Mouse (Mus musculus): ENCODE data around the gene Plac1. TPM values are rescaled to one million over a fixed set of nuclear protein-coding genes. Genes with fewer than 3 reads are reported as not detected.

Plac1 gene
- total and polyA plus RNA-seq, 3 experiments = not detected

- no peaks in the 10 kb centered on the region for H3K27me3 ChIP-seq (ENCODE audit: control insufficient read depth in 1 of 2, insufficient read depth in 2 of 2, low read length in 2 of 2)
- H3K4me3 ChIP-seq (ENCODE audit: control insufficient read depth in 1 of 2, insufficient read depth in 1 of 2, low read depth in 2 of 2, low read length in 2 of 2) = no peak overlapping the region
- DNase-seq (ENCODE audit: low read depth, low spot score) = no peak
- no peak overlapping the region for H3K27ac ChIP-seq (ENCODE audit: control insufficient read depth, low read depth, low read length)
- H3K79me2 ChIP-seq (ENCODE audit: control insufficient read depth, insufficient read depth, low read length, poor library complexity) = no peaks in the 10 kb centered on the region
- TF ChIP-seq E2F4 (IDR thresholded peaks at IDR 0.05; ENCODE audit: borderline replicate concordance, low read depth, low read length) = no peak
- no peak for TF ChIP-seq NRF1 (IDR thresholded peaks at IDR 0.05; ENCODE audit: insufficient read depth, low read depth, low read length, poor library complexity, severe bottlenecking)
- no peak for TF ChIP-seq EP300 (IDR thresholded peaks at IDR 0.05; ENCODE audit: low read depth in 1 of 2, low read length in 2 of 2)
- TF ChIP-seq KAT2A (conservative IDR thresholded peaks at IDR 0.05; ENCODE audit: low read depth, low read length) = no peak
- TF ChIP-seq BHLHE40 (IDR thresholded peaks at IDR 0.05; ENCODE audit: borderline replicate concordance, low read depth, low read length) = no peak
- TF ChIP-seq CTCF (IDR thresholded peaks at IDR 0.05 in 2 of 3, conservative IDR thresholded peaks at IDR 0.05 in 1 of 3; ENCODE audit: control insufficient read depth in 1 of 3, insufficient read depth in 1 of 3, low read depth in 2 of 3, low read length in 3 of 3, poor library complexity in 1 of 3, severe bottlenecking in 1 of 3) = no peak
- TF ChIP-seq SIN3A (IDR thresholded peaks at IDR 0.05; ENCODE audit: low read length) = no peak
- no peak for TF ChIP-seq ZNF384 (IDR thresholded peaks at IDR 0.05; ENCODE audit: low read depth, low read length)
- TF ChIP-seq SMC3 (IDR thresholded peaks at IDR 0.05; ENCODE audit: low read depth, low read length) = no peak
- no peak for TF ChIP-seq TAL1 (IDR thresholded peaks at IDR 0.05; ENCODE audit: low read length)
- no peak for TF ChIP-seq USF2 (IDR thresholded peaks at IDR 0.05; ENCODE audit: borderline replicate concordance in 1 of 2, insufficient read depth in 1 of 2, low read depth in 1 of 2, low read length in 2 of 2)
- TF ChIP-seq ZC3H11A (IDR thresholded peaks at IDR 0.05; ENCODE audit: low read depth, low read length) = no peak
- no peak for TF ChIP-seq ETS1 (IDR thresholded peaks at IDR 0.05; ENCODE audit: low read depth, low read length)
- no peak for TF ChIP-seq RCOR1 (IDR thresholded peaks at IDR 0.05; ENCODE audit: low read depth, low read length)
- TF ChIP-seq RAD21 (IDR thresholded peaks at IDR 0.05; ENCODE audit: low read depth, low read length) = no peak
- TF ChIP-seq HCFC1 (IDR thresholded peaks at IDR 0.05; ENCODE audit: low read depth, low read length) = no peak
- TF ChIP-seq NELFE (IDR thresholded peaks at IDR 0.05; ENCODE audit: low read depth, low read length) = no peak
- H3K9me3 ChIP-seq (replicated peaks; ENCODE audit: insufficient read depth, low read length) = no peaks in the 10 kb centered on the region
- H3K9ac ChIP-seq (ENCODE audit: control insufficient read depth, low read depth, low read length, poor library complexity, severe bottlenecking) = no peak overlapping the region
- peaks cover 0 to 2% of the 10 kb centered on the region in 2 experiments; a peak in 1 of 4 replicates for H3K36me3 ChIP-seq (ENCODE audit: control insufficient read depth in 1 of 2, insufficient read depth in 2 of 2, low read length in 2 of 2)
- H3K4me1 ChIP-seq (ENCODE audit: control insufficient read depth in 1 of 2, insufficient read depth in 2 of 2, low read length in 2 of 2) = no peaks in the 10 kb centered on the region
Observed at GRCm38 (mm10) chrX:53045187-53045903, 194.6 kb downstream of the Plac1 start.

- no peak for DNase-seq (ENCODE audit: low read depth, low spot score)
- Histone ChIP-seq H3K9ac (ENCODE audit: control insufficient read depth, low read depth, low read length, poor library complexity, severe bottlenecking) (no peak overlapping the region), H3K4me3 (ENCODE audit: control insufficient read depth in 1 of 2, insufficient read depth in 1 of 2, low read depth in 2 of 2, low read length in 2 of 2) (no peak overlapping the region), H3K9me3 (replicated peaks; ENCODE audit: insufficient read depth, low read length) (no peaks in the 10 kb centered on the region), H3K27ac (ENCODE audit: control insufficient read depth, low read depth, low read length) (no peak overlapping the region), H3K27me3 (ENCODE audit: control insufficient read depth in 1 of 2, insufficient read depth in 2 of 2, low read length in 2 of 2) (no peaks in the 10 kb centered on the region), H3K36me3 (ENCODE audit: control insufficient read depth in 1 of 2, insufficient read depth in 2 of 2, low read length in 2 of 2) (peaks cover 0 to 2% of the 10 kb centered on the region in 2 experiments; a peak in 1 of 4 replicates), H3K4me1 (ENCODE audit: control insufficient read depth in 1 of 2, insufficient read depth in 2 of 2, low read length in 2 of 2) (no peaks in the 10 kb centered on the region), H3K79me2 (ENCODE audit: control insufficient read depth, insufficient read depth, low read length, poor library complexity) (no peaks in the 10 kb centered on the region)
- TF ChIP-seq POLR2AphosphoS2 (IDR thresholded peaks at IDR 0.05; ENCODE audit: low read length) (no peak), ZNF384 (IDR thresholded peaks at IDR 0.05; ENCODE audit: low read depth, low read length) (no peak), MAX (IDR thresholded peaks at IDR 0.05; ENCODE audit: low read length) (no peak), RAD21 (IDR thresholded peaks at IDR 0.05; ENCODE audit: low read depth, low read length) (no peak), ZMIZ1 (IDR thresholded peaks at IDR 0.05; ENCODE audit: low read depth, low read length) (no peak), SIN3A (IDR thresholded peaks at IDR 0.05; ENCODE audit: low read length) (no peak), NRF1 (IDR thresholded peaks at IDR 0.05; ENCODE audit: insufficient read depth, low read depth, low read length, poor library complexity, severe bottlenecking) (no peak), MXI1 (IDR thresholded peaks at IDR 0.05; ENCODE audit: low read depth, low read length) (no peak), CHD2 (IDR thresholded peaks at IDR 0.05; ENCODE audit: low read length) (no peak), MEF2A (IDR thresholded peaks at IDR 0.05; ENCODE audit: extremely low read depth, insufficient replicate concordance, low read depth, low read length, poor library complexity, severe bottlenecking) (no peak), ZKSCAN1 (IDR thresholded peaks at IDR 0.05; ENCODE audit: low read depth, low read length) (no peak), CHD1 (IDR thresholded peaks at IDR 0.05; ENCODE audit: low read depth, low read length) (no peak), KAT2A (conservative IDR thresholded peaks at IDR 0.05; ENCODE audit: low read depth, low read length) (no peak), EP300 (IDR thresholded peaks at IDR 0.05; ENCODE audit: low read depth in 1 of 2, low read length in 2 of 2) (no peak), JUND (IDR thresholded peaks at IDR 0.05; ENCODE audit: low read depth, low read length) (no peak)
Observed at GRCm38 (mm10) chrX:53041006-53041405, 198.9 kb downstream of the Plac1 start.
